Mouse (Mus musculus) heart, embryonic 13.5 days (tissue): Measurements from ENCODE around the gene Zcwpw1. TPM values are rescaled to one million over a fixed set of nuclear protein-coding genes. Genes with fewer than 3 reads are reported as not detected.

Experiments used
- ATAC-seq: fragments of 200-750 bp; cut with Nextera tagmentation; 2 replicates; pipeline ENCODE4 v1.8.0; 2017; ENCODE audit warnings: moderate TSS enrichment; ENCODE audit not compliant: insufficient number of reproducible peaks, low FRiP score, low TSS enrichment; ENCODE audit errors: extremely low read depth
- H3K27ac ChIP-seq: fragments of 300-500 bp; sonication (generic); replicated peaks from 2 replicates; pipeline ENCODE4 v1.5.1; 2015; ENCODE audit warnings: moderate library complexity, mild to moderate bottlenecking, inconsistent platforms
- H3K27me3 ChIP-seq: fragments of 300-500 bp; sonication (generic); replicated peaks from 2 replicates; pipeline ENCODE4 v1.6.1; 2015; ENCODE audit warnings: mild to moderate bottlenecking, inconsistent platforms
- H3K36me3 ChIP-seq: fragments of 300-500 bp; sonication (generic); 2 replicates; pipeline ENCODE4 v1.6.1; 2015; ENCODE audit warnings: mild to moderate bottlenecking, inconsistent platforms
- H3K4me1 ChIP-seq: fragments of 300-500 bp; sonication (generic); 2 replicates; pipeline ENCODE4 v1.6.1; 2015; ENCODE audit warnings: inconsistent platforms
- H3K4me2 ChIP-seq: fragments of 300-500 bp; sonication (generic); 2 replicates; pipeline ENCODE4 v1.6.1; 2015; ENCODE audit warnings: inconsistent platforms, mild to moderate bottlenecking, moderate library complexity
- H3K4me3 ChIP-seq: fragments of 300-500 bp; sonication (generic); 2 replicates; pipeline ENCODE4 v1.5.1; 2015; ENCODE audit warnings: moderate library complexity, mild to moderate bottlenecking, inconsistent platforms
- H3K9ac ChIP-seq: fragments of 300-500 bp; sonication (generic); 2 replicates; pipeline ENCODE4 v1.6.1; 2015; ENCODE audit warnings: inconsistent platforms, mild to moderate bottlenecking, moderate library complexity
- H3K9me3 ChIP-seq: fragments of 300-500 bp; sonication (generic); 2 replicates; pipeline ENCODE4 v1.6.1; 2016; ENCODE audit warnings: inconsistent platforms
- WGBS: fragments of 180-500 bp; shearing (Covaris S2); methylation state at CpG from one replicate; pipeline ENCODE4 v1.1.7; 2015; ENCODE audit warnings: mixed read lengths; 5-methylcytosine and 5-hydroxymethylcytosine counted together
- polyA plus RNA-seq: library from polyadenylated mRNA; unstranded; fragments of >200 nt; fragmentation: Nextera tagmentation; extraction: Ambion mirVana; gene quantifications from 2 replicates; pipeline ENCODE4 v1.2.1, GENCODE M21; 2015

Gene Zcwpw1
- polyA plus RNA-seq, 1 experiment from 2014 or later, result 7.7 TPM

- Histone ChIP-seq H3K36me3 (peaks cover 37% of the 10 kb centered on the region), H3K27me3 (no peaks in the 10 kb centered on the region), H3K4me1 (peaks cover 36% of the 10 kb centered on the region), H3K9me3 (no peaks in the 10 kb centered on the region), H3K4me2 (peak overlapping the region; percentile 97), H3K4me3 (peak overlapping the region; percentile 90), H3K9ac (peak overlapping the region; percentile 98), H3K27ac (peak overlapping the region; percentile 98)
- under 1% methylated on average over 79 of the region's 79 CpGs for WGBS
- ATAC-seq, result peak; percentile 89
Measured at GRCm38 (mm10) chr5:137786109-137786942, 1.3 kb upstream of the Zcwpw1 start.

GRCm38 (mm10) chr5:137788171-137788570 lies 573 bp downstream of the Zcwpw1 start:
- peak overlapping the region; percentile 90 for H3K4me3 ChIP-seq
- H3K9me3 ChIP-seq, result no peaks in the 10 kb centered on the region
- H3K36me3 ChIP-seq, result peaks cover 19% of the 10 kb centered on the region
- peak overlapping the region; percentile 97 for H3K4me2 ChIP-seq
- no peak overlapping the region for H3K27ac ChIP-seq
- H3K4me1 ChIP-seq, result peaks cover 28% of the 10 kb centered on the region
- H3K27me3 ChIP-seq, result no peaks in the 10 kb centered on the region
- peak overlapping the region; percentile 47 for H3K9ac ChIP-seq
- no peak for ATAC-seq
- 61% methylated on average over 24 of the region's 24 CpGs for WGBS

GRCm38 (mm10) chr5:137788946-137789531 lies 1.4 kb downstream of the Zcwpw1 start:
- ATAC-seq, result no peak
- H3K27ac ChIP-seq, result no peak overlapping the region
- H3K4me2 ChIP-seq, result no peak overlapping the region

GRCm38 (mm10) chr5:137791553-137791952 lies 4.0 kb downstream of the Zcwpw1 start:
- H3K4me3 ChIP-seq, result no peak overlapping the region
- no peak overlapping the region for H3K4me2 ChIP-seq
- peaks cover 6% of the 10 kb centered on the region for H3K4me1 ChIP-seq
- no peak overlapping the region for H3K9ac ChIP-seq
- no peaks in the 10 kb centered on the region for H3K36me3 ChIP-seq
- H3K27me3 ChIP-seq, result no peaks in the 10 kb centered on the region
- no peak for ATAC-seq
- no peaks in the 10 kb centered on the region for H3K9me3 ChIP-seq
- H3K27ac ChIP-seq, result no peak overlapping the region

More at GRCm38 (mm10) chr5:137788946-137789531, 1.4 kb downstream of the Zcwpw1 start:
- WGBS, result 87% methylated on average over 2 of the region's 2 CpGs
- H3K36me3 ChIP-seq, result peaks cover 11% of the 10 kb centered on the region
- H3K27me3 ChIP-seq, result no peaks in the 10 kb centered on the region
- H3K9me3 ChIP-seq, result no peaks in the 10 kb centered on the region
- H3K9ac ChIP-seq, result no peak overlapping the region
- H3K4me3 ChIP-seq, result no peak overlapping the region
- H3K4me1 ChIP-seq, result peaks cover 20% of the 10 kb centered on the region

GRCm38 (mm10) chr5:137796606-137797005 lies 9.0 kb downstream of the Zcwpw1 start:
- H3K27me3 ChIP-seq, result no peaks in the 10 kb centered on the region
- H3K4me3 ChIP-seq, result no peak overlapping the region
- no peak for ATAC-seq
- no peaks in the 10 kb centered on the region for H3K4me1 ChIP-seq
- H3K27ac ChIP-seq, result no peak overlapping the region
- H3K4me2 ChIP-seq, result no peak overlapping the region
- WGBS, result 81% methylated on average over 3 of the region's 3 CpGs
- no peaks in the 10 kb centered on the region for H3K9me3 ChIP-seq
- no peak overlapping the region for H3K9ac ChIP-seq
- no peaks in the 10 kb centered on the region for H3K36me3 ChIP-seq

GRCm38 (mm10) chr5:137800917-137801316 lies 13.3 kb downstream of the Zcwpw1 start:
- Histone ChIP-seq H3K9me3 (no peaks in the 10 kb centered on the region), H3K4me2 (no peak overlapping the region), H3K36me3 (no peaks in the 10 kb centered on the region), H3K4me1 (no peaks in the 10 kb centered on the region), H3K27me3 (no peaks in the 10 kb centered on the region), H3K27ac (no peak overlapping the region), H3K9ac (no peak overlapping the region), H3K4me3 (no peak overlapping the region)
- WGBS, result 71% methylated on average over 3 of the region's 3 CpGs
- ATAC-seq, result no peak

- no peak overlapping the region for H3K4me3 ChIP-seq
- H3K27me3 ChIP-seq, result no peaks in the 10 kb centered on the region
- H3K27ac ChIP-seq, result no peak overlapping the region
- 76% methylated on average over 1 of the region's 1 CpGs for WGBS
- H3K9me3 ChIP-seq, result no peaks in the 10 kb centered on the region
- H3K9ac ChIP-seq, result no peak overlapping the region
- no peak overlapping the region for H3K4me2 ChIP-seq
- H3K36me3 ChIP-seq, result no peaks in the 10 kb centered on the region
- no peaks in the 10 kb centered on the region for H3K4me1 ChIP-seq
- ATAC-seq, result no peak
Measured at GRCm38 (mm10) chr5:137806158-137806557, 18.6 kb downstream of the Zcwpw1 start.

- H3K4me2 ChIP-seq, result no peak overlapping the region
- WGBS, result 81% methylated on average over 5 of the region's 5 CpGs
- no peak overlapping the region for H3K27ac ChIP-seq
- H3K9ac ChIP-seq, result no peak overlapping the region
- H3K36me3 ChIP-seq, result no peaks in the 10 kb centered on the region
- no peaks in the 10 kb centered on the region for H3K27me3 ChIP-seq
- no peaks in the 10 kb centered on the region for H3K4me1 ChIP-seq
- ATAC-seq, result no peak
- no peaks in the 10 kb centered on the region for H3K9me3 ChIP-seq
- H3K4me3 ChIP-seq, result no peak overlapping the region
Measured at GRCm38 (mm10) chr5:137808316-137808715, 20.7 kb downstream of the Zcwpw1 start.

- Histone ChIP-seq H3K36me3 (no peaks in the 10 kb centered on the region), H3K9ac (no peak overlapping the region), H3K27me3 (no peaks in the 10 kb centered on the region), H3K4me1 (0 out of 2 replicates have a peak, but pooled peaks cover 3% of the 10 kb centered on the region), H3K9me3 (no peaks in the 10 kb centered on the region), H3K27ac (peak overlapping the region; percentile 72), H3K4me2 (no peak overlapping the region), H3K4me3 (no peak overlapping the region)
- ATAC-seq, result no peak
- WGBS, result 44% methylated on average over 4 of the region's 4 CpGs
Measured at GRCm38 (mm10) chr5:137817466-137818222, 30.0 kb downstream of the Zcwpw1 start.

- Histone ChIP-seq H3K9ac (no peak overlapping the region), H3K4me3 (no peak overlapping the region), H3K27me3 (no peaks in the 10 kb centered on the region), H3K27ac (no peak overlapping the region), H3K4me2 (no peak overlapping the region), H3K36me3 (no peaks in the 10 kb centered on the region), H3K4me1 (0 out of 2 replicates have a peak, but pooled peaks cover 3% of the 10 kb centered on the region), H3K9me3 (no peaks in the 10 kb centered on the region)
- 56% methylated on average over 4 of the region's 4 CpGs for WGBS
- no peak for ATAC-seq
Measured at GRCm38 (mm10) chr5:137822126-137822525, 34.5 kb downstream of the Zcwpw1 start.

- no peak for ATAC-seq
- Histone ChIP-seq H3K4me3 (no peak overlapping the region), H3K9ac (no peak overlapping the region), H3K4me1 (0 out of 2 replicates have a peak, but pooled peaks cover under 1% of the 10 kb centered on the region), H3K9me3 (no peaks in the 10 kb centered on the region), H3K27ac (no peak overlapping the region), H3K36me3 (no peaks in the 10 kb centered on the region), H3K4me2 (no peak overlapping the region), H3K27me3 (no peaks in the 10 kb centered on the region)
- 74% methylated on average over 1 of the region's 1 CpGs for WGBS
Measured at GRCm38 (mm10) chr5:137822602-137823001, 35.0 kb downstream of the Zcwpw1 start.
